Mouse (Mus musculus) retina, postnatal 7 days (tissue): Measurements from ENCODE around the gene Snrnp35.
"Not testable (repeated sequence)": the region's sequence is repeated elsewhere in the genome, so short reads cannot be mapped to it uniquely, and the experiment has no call there.

Source experiments
- DNase-seq: peaks from one replicate; pipeline ENCODE4 v3.0.0-alpha.2; 2012; ENCODE audit warnings: low read depth, low spot score

Snrnp35 gene

GRCm38 (mm10) chr5:124500037-124500436 is 17.1 kb downstream of the Snrnp35 start:
- not testable (repeated sequence) for DNase-seq

GRCm38 (mm10) chr5:124500573-124500972 is 17.6 kb downstream of the Snrnp35 start:
- no peak for DNase-seq

DNA sequence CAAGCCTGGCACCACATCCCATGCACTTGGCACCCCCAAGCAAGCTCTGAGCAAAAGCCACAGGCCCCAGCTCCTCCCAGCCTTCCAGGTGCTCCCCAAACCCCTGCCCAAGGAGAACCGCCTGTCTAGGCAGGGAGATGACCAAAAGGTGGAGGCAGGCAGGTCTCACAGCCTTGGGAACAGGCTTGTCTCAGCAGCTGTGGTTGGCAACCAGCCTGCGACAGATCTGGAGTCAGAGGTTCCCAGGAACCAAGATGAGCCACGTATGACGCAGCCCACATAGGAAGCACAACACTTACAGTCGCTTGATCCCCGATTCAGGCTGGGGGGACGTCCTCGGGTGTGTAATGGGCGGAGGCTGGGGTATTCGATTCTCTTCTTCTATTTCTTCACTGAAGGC is 18.6 kb downstream of the Snrnp35 start:
- no peak for DNase-seq

GRCm38 (mm10) chr5:124503742-124504141 is 20.8 kb downstream of the Snrnp35 start:
- no peak for DNase-seq

DNA sequence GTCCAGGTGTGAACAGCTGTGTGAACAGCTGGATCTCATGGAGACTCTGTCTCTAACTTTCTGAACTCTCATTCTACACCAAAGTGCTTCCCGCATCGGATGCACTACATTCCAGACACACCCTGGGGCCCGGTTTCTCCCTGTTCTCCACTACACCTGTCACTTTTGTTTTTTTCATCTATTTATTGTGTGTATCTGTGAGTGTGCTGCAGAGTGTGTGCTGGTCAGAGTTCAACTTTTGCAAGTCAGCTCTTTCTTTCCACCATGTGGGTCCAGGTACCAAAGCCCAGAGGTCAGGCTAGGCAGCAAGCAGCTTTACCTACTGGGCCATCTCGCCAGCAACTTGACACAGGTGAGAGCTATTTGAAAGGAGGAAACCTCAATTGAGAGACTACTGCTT is 22.3 kb downstream of the Snrnp35 start:
- no peak for DNase-seq

GRCm38 (mm10) chr5:124506731-124507359 is 23.9 kb downstream of the Snrnp35 start:
- no peak for DNase-seq

GRCm38 (mm10) chr5:124509200-124509599 is 26.3 kb downstream of the Snrnp35 start:
- no peak for DNase-seq

DNA sequence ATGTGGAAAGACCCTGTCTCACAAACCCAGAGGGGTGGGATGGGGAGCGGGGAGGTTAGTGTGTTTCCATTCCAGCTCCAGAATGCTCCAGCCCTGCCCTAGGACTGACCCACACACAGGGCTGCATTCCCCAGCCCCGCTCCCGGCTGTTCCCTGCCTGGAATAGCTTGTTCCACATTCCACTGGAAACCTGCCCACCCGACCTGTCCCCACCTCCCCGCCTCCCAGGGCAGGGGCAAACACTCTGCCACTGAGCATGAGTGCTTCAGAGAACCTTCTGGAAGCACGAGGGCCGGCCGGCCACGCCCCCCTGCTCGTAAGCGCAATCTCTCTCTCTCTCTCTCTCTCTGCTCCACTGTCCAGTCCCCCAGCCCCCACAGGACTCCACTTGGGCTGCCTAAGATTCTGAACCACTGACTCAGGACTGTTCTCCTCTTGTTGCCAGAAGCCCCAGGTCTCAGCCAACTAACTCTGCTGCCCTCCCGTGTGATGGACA is 26.9 kb downstream of the Snrnp35 start:
- no peak for DNase-seq

DNA sequence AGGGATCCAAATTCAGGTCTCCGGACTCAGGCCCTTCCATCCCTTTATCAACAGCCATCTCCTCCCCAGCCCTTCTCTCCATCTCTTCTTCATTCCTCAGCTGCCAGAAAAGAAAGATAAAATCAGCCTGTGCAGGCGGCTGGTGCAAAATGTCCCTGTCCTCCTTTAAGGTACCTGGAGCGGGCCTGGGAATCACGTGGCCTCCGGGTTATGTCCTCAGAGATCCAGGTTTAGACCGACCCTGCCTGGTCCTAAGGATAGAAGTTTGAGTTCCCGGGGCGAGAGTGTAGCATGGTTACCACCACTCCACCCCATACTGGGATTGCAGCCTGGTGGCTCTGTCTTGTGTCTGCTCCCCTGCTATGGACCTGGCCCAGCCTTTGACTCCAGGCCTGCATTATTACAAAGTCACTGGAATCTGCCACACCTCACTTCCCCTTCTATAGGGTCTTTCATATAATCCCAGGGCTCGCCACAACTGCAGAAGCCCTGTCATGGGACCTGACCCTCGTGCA is 27.7 kb downstream of the Snrnp35 start:
- no peak for DNase-seq

- no peak for DNase-seq
Measured at GRCm38 (mm10) chr5:124515789-124516188, 32.9 kb downstream of the Snrnp35 start.

DNA sequence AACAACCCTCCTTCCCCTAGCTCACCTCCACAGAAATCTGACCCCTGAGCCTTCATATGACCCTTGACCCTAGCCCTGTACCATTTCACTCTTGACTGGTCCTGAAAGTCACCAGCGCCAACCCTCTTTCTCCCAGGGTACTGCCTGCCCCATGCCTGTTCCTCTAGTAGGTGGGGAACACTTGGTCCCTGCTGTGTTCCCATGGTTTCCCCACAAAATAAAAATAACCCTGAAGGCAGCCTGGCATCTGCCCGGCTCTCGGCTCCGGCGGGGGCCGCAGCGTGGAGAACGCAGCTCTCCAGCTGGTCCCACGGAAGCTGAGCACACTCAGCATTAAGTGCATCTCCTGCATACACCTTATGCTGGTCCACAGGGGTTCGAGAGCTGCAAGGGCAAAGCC is 35.7 kb downstream of the Snrnp35 start:
- no peak for DNase-seq

DNA sequence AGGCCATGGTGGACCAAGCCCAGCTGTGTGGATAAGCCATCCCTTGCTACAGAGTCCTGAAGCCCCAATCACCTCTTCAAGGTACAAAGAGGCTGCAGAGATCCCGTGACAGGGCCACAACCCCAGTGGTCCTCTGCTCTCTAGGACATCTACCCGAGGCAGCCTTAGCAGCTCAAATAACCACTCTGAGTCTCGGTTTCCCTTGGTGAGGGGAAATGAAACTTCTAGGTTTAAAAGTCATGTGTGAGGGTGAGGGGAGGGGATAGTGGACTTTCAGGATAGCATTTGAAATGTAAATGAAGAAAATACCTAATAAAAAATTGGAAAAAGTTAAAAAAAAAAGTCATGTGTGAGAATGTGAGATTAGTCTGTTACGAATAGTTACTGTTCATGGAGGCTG is 38.7 kb downstream of the Snrnp35 start:
- no peak for DNase-seq

- no peak for DNase-seq
Measured at GRCm38 (mm10) chr5:124523032-124523431, 40.1 kb downstream of the Snrnp35 start.

DNA sequence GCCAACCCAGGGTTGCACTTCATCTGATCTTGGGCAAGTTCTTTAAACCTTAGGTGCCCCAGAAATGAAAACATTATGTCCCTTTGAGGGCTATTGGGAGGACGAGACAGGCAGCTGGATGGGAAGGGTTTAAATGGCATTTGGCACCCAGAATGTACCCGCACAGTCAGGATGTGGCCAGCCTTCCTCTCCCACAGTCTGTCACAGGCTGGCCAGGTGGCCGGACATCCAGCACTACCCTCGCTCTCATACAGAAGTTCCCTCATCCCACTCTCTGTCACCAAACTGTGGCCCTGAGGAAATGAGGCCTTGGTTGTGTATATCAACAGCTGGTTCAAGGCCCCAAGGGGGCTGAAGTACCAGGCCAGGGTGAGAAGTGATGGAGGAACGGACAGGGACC is 42.0 kb downstream of the Snrnp35 start:
- no peak for DNase-seq

DNA sequence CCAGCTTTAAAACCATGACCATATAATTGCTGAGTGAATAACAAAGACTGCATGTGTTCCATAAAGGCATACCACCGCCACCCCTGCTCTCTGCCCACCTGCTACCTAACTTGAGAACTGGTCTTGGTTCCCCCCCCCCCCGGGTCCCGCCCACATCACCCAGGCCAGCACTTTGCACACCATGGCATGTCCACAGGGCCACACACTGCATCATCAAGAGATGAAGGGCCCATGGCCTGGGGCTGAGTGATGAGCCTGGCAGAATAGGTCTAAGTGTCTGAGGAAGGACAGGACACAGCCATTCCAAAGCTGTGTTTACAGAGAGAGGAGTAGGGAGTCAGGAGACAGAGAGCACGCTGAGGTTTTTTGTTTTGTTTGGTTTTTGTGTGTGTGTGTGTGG is 45.4 kb downstream of the Snrnp35 start:
- DNase-seq: no peak

DNA sequence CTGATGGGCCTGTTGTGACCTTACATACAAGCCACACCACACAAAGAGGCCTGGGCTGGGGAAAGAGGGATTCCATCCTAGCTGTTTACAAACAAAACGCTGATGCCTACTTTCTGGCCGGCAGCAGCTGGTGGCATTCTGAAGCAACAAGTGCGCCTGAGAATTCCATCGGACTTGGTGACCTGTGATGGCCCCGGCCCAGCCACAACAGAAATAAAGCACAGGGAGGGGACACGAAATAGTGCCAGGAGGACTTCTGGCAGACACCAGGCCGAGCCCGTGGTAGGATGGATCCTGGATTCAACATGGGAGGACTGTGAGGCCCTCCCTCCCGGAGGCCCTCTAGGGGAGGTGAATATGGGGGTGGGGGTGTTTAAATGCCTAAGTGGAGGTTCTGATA is 45.9 kb downstream of the Snrnp35 start:
- DNase-seq: no peak

DNA sequence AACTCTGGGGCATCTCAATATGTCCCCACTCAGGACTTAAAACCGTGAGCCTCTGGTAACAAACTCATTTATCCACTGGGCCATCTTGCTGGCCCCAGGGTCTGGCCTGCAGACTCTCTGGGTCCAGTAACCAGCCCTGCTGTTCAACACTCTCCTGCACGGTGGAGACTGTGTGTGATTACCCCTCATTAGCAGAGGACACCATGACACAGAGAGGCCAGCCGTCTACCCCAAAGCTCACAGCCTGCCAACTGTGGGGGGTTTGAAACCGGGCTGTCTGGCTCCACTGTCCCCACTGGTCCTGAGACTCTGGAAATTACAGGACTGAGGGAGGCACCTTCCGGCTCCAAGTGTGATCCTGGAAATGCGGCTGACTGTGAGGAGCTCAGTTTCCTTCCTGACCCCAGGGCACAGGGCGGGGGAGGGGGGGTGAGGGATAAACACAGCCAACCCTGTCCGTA is 46.3 kb downstream of the Snrnp35 start:
- no peak for DNase-seq

GRCm38 (mm10) chr5:124529697-124530096 is 46.8 kb downstream of the Snrnp35 start:
- no peak for DNase-seq

DNA sequence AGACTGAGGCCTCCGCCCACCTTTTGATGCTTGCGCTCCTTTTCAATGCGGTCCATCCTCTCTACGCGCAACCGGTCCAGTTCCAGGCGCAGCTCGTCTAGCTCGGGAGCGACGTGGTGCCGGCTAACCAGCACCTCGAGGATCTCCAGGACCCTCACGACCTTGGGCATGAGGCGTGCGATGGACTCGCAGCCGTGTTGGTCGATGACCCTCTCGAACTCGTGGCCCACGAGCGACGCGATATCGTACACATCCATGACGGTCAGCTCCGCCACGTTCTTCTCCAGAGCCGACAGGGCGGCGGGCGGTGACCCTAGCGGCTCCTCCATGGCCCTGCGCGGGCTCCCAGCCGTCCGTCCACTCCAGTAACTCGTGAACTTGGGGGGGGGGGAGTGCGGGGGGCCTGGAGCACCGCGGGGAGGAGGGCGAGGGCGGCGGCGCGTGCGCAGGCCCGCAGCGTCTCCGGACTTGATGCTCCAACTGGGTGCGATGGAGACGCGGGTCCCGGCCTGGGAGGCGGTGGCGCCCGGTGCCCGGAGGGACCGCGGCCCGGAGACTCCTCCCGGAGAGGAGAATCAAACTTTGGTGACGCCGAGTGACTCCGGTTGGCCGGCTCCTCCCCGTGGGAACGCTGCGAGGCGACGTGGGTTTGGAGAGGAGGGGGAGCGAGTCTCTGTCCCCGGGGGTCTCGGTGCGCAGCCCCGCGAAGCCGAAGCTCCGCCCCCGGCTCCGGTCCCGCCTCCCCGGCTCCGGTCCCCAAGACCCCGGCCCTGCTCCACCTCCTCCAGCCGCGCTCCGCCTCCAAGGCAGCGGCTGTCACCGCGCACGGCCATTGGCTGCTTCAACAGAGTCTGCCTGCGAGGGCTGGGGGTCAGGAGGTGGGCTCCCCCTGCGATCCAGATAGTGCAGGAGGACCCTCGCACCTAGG is 48.0 kb downstream of the Snrnp35 start, which contains the start of gene Rilpl1:
TSS of gene Rilpl1 (minus strand) at position 737 of the 928 bp plus-strand sequence.
- peak; percentile 51 for DNase-seq

DNA sequence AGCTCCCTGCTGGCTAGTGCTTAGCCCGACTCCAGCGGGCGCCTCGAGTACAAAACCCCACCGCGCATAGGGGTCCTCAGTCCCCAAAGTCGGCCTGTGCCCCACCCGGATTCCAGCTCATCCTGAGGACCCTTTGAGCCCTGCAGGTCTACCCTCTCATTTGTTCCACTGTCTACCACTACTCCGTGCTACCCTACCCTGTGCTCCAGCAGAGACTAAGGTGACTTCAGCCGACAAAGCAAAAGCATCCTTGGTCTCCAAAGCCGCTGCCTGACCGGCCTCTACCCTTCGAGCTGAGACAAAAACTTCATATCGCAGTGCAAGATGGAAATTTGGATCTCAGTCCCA is 48.6 kb downstream of the Snrnp35 start:
- no peak for DNase-seq

DNA sequence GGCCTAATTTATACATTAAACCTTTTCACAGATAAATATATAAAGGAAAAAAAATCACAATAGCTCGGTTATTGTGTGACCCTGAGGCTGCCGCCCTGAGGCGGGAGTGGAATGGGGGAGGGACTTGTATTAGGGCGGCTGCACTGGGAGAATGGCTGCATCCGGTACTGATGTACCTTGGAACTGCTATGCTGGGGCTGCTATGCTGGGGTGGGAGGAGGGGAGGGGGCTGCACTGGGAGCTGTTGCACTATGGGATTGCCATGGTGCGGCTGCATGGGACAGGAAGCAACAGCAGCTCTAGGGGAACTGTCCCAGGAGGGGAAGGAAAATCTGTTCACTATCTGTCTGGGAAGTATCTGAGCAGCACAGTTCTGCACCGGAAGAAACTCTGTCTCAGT is 49.5 kb downstream of the Snrnp35 start:
- no peak for DNase-seq

- no peak for DNase-seq
Measured at GRCm38 (mm10) chr5:124535016-124535415, 52.1 kb downstream of the Snrnp35 start.

DNA sequence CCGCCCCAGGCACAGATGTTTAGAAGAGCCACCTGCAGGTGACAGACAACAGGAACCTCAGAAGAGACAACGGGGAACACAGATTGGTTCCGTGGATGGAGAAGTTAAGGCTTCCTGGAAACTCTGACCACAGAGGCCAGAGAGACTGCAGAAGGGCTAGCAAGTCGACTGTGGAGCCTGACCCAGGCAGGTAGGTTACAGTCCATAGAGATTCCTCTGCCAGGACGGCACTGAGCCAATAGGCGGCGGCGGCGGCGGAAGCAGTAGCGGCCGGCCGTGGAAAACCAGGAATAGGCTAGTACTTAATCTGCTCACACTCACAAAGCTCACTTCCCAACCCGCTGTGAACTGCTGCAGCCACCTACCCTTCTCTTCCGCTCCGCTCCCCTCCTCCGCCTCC is 53.8 kb downstream of the Snrnp35 start:
- no peak for DNase-seq
